Mouse (Mus musculus) midbrain, embryonic 10.5 days (tissue): Measurements from ENCODE around the gene P3h3. TPM values are rescaled to one million over a fixed set of nuclear protein-coding genes. Genes with fewer than 3 reads are reported as not detected.
"Not testable (repeated sequence)": the region's sequence is repeated elsewhere in the genome, so short reads cannot be mapped to it uniquely, and the experiment has no call there.

Experiments
- DNase-seq: peaks from one replicate; pipeline ENCODE4 v3.0.0-alpha.2; 2017; ENCODE audit warnings: low spot score
- H3K27ac ChIP-seq: fragments of 300-500 bp; sonication (generic); replicated peaks from 2 replicates; pipeline ENCODE4 v1.5.1; 2016; ENCODE audit warnings: mild to moderate bottlenecking
- H3K27me3 ChIP-seq: fragments of 300-500 bp; sonication (generic); 2 replicates; pipeline ENCODE4 v1.6.1; 2016; ENCODE audit warnings: low read depth, mild to moderate bottlenecking; ENCODE audit not compliant: poor library complexity, severe bottlenecking
- H3K36me3 ChIP-seq: fragments of 300-500 bp; sonication (generic); 2 replicates; pipeline ENCODE4 v1.6.1; 2016; ENCODE audit warnings: mild to moderate bottlenecking, moderate library complexity
- H3K4me1 ChIP-seq: fragments of 300-500 bp; sonication (generic); 2 replicates; pipeline ENCODE4 v1.6.1; 2016
- H3K4me3 ChIP-seq: fragments of 300-500 bp; sonication (generic); 2 replicates; pipeline ENCODE4 v1.5.1; 2016; ENCODE audit warnings: mild to moderate bottlenecking, moderate library complexity
- H3K9me3 ChIP-seq: fragments of 300-500 bp; sonication (generic); replicated peaks from 2 replicates; pipeline ENCODE4 v1.6.1; 2016; ENCODE audit warnings: mild to moderate bottlenecking
- WGBS: fragments of 180-500 bp; shearing (Covaris S2); methylation state at CpG from one replicate; pipeline ENCODE4 v1.1.7; 2016; 5-methylcytosine and 5-hydroxymethylcytosine counted together
- polyA plus RNA-seq: library from polyadenylated mRNA; unstranded; fragments of >200 nt; fragmentation: Nextera tagmentation; extraction: Ambion mirVana; gene quantifications from 2 replicates; pipeline ENCODE4 v1.2.1, GENCODE M21; 2016

P3h3 gene
- polyA plus RNA-seq, 1 experiment from 2014 or later, result 8.3 TPM

DNA sequence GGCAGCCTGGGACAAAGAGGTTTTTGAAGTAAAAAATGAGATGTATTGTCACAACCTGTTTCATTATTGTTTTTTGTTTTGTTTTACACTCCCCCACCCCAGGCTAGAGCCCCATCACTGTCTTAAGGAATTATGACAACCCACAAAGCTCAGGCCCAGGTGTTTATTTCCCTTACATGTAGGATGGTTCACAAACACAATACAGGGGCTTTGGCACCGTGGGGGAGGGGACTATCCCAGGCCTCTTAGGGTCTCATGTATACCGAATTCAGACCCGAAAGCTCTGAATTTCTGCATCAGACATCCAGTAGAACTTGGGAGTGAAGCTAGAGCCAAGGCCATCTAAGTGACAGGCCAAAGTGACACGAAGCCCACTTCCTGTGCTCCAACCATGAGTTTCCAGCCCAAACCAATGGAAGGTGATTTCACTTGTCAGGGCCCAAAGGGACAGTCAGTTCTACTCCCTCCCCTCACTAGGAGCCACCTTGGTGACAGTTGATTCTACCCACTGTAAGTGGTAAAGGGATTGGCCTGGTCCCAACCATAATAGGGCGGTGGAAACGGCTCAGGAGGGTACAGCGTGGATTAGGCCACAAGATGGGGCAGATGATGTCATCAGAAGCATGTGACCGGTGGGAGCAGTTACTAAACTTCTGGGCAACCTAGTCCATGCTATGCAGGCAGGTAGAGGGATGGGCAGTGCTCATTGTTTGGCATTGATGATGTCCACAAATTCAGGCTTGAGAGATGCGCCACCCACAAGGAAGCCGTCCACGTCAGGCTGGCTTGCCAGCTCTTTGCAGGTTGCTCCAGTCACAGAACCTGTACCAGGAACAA, 46.8 kb downstream of the P3h3 start:
- 86% methylated on average over 11 of the region's 11 CpGs for WGBS

GRCm38 (mm10) chr6:124809775-124810538, 47.6 kb downstream of the P3h3 start:
- 45% methylated on average over 14 of the region's 14 CpGs for WGBS
- H3K36me3 ChIP-seq, result peaks cover 32% of the 10 kb centered on the region
- peak overlapping the region; percentile 87 for H3K27ac ChIP-seq
- peaks cover 80% of the 10 kb centered on the region for H3K4me1 ChIP-seq
- no peaks in the 10 kb centered on the region for H3K9me3 ChIP-seq
- no peak for DNase-seq
- H3K27me3 ChIP-seq, result no peaks in the 10 kb centered on the region
- peak overlapping the region; percentile 69 for H3K4me3 ChIP-seq

More for the DNA sequence above, 46.8 kb downstream of the P3h3 start:
- Histone ChIP-seq H3K36me3 (peaks cover 41% of the 10 kb centered on the region), H3K4me1 (peaks cover 78% of the 10 kb centered on the region), H3K27ac (peak overlapping the region; percentile 87; the same call in 1 of the 2 replicates)
- not testable (repeated sequence) for DNase-seq, H3K9me3 ChIP-seq, H3K27me3 ChIP-seq, H3K4me3 ChIP-seq

GRCm38 (mm10) chr6:124809052-124809774, 48.3 kb downstream of the P3h3 start:
- DNase-seq, result peak; percentile 88
- Histone ChIP-seq H3K27ac (peak overlapping the region; percentile 87), H3K9me3 (no peaks in the 10 kb centered on the region), H3K27me3 (no peaks in the 10 kb centered on the region), H3K4me3 (peak overlapping the region; percentile 69), H3K4me1 (peaks cover 74% of the 10 kb centered on the region), H3K36me3 (peaks cover 32% of the 10 kb centered on the region)
- 0% methylated on average over 35 of the region's 35 CpGs for WGBS

- DNase-seq, result peak; percentile 84
- Histone ChIP-seq H3K9me3 (no peaks in the 10 kb centered on the region), H3K36me3 (peaks cover 32% of the 10 kb centered on the region), H3K4me3 (peak within 1 kb of the TSS; percentile 69), H3K27me3 (no peaks in the 10 kb centered on the region), H3K27ac (peak within 1 kb of the TSS; percentile 87), H3K4me1 (peaks cover 69% of the 10 kb centered on the region)
- WGBS, result 5% methylated on average over 29 of the region's 29 CpGs
Measured at GRCm38 (mm10) chr6:124808358-124809012, 49.1 kb downstream of the P3h3 start, which contains the start of gene Spsb2. Gene Spsb2, plus strand, starts transcription at chr6:124808661.

DNA sequence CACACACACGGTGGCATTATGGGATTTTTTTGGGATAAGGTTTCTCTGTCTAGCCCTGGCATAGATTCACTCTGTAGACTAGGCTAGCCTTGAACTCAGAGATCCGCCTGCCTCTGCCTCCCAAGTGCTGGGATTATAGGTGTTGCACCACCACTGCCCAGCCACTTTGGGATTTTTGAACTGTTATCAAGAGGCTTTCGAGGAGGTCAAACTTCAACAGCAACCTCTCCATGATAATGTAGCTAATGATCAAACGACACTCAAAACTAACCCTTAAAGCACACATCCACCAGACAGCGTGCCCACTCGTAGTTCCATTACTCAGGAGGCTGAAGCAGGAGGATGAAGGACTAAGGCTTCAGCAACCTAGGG, 49.6 kb downstream of the P3h3 start:
- H3K27ac ChIP-seq, result peak overlapping the region; percentile 87

GRCm38 (mm10) chr6:124807366-124807765, 50.2 kb downstream of the P3h3 start:
- Histone ChIP-seq H3K4me3 (no peak overlapping the region), H3K27me3 (no peaks in the 10 kb centered on the region), H3K36me3 (peaks cover 28% of the 10 kb centered on the region), H3K27ac (no peak overlapping the region), H3K4me1 (peaks cover 58% of the 10 kb centered on the region), H3K9me3 (no peaks in the 10 kb centered on the region)
- whole genome bisulfite sequencing, result 89% methylated on average over 4 of the region's 4 CpGs
- no peak for DNase-seq

More for the DNA sequence above, 49.6 kb downstream of the P3h3 start:
- DNase-seq, result no peak
- Histone ChIP-seq H3K4me1 (peaks cover 64% of the 10 kb centered on the region), H3K36me3 (peaks cover 32% of the 10 kb centered on the region), H3K4me3 (peak overlapping the region; percentile 69), H3K9me3 (no peaks in the 10 kb centered on the region), H3K27me3 (no peaks in the 10 kb centered on the region)
- WGBS, result 89% methylated on average over 6 of the region's 6 CpGs

GRCm38 (mm10) chr6:124806446-124807140, 51.0 kb downstream of the P3h3 start:
- Histone ChIP-seq H3K4me1 (peaks cover 50% of the 10 kb centered on the region), H3K4me3 (peak overlapping the region; percentile 60; the same call in 1 of the 2 replicates)
- DNase-seq, result no peak

DNA sequence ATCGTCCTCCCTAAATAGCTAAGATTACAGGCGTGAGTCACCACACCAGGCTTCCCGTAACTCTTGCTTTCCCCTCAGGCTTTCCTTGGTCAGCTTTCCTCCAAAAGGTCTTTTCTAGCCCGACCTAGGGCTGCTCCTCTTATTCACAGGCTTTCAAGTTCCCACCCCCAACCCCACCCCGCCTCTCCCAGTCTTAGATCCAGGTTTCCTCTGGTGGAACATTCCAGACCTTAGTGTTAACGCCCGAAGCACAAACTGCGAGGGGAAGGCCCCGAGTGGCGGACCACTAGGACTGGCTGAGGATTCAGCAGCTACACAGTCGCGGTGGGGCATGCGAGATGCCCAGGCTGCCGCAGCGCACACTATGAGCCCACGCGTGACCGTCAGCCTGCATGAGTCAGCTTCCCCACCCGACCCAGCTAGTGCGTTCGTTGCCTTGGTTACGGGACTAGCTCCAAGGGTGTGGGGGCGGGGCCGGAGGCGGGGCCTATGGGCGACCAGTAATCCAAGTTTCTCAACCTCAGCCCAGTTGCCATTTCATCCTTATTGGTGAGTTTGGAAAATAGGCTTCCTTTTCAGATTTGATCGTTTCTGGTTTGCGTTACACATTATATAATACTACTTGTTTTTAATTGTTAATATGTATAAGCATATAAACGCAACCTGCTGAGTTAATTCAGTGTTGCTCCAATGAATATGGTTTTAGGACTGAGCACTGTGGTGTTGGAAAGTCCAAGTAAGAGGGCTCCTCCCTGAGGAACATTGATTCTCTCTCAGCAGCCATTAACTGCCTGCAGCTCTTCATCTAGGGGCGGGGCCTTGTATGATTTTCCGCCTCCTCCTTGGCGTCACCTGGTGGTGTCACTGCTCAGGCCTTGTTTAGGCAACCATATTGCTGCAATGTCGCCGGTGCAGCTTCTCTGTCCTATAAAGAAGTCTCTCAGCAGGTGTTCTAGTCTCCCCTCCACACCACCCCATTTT, 51.9 kb downstream of the P3h3 start:
- peak; percentile 92 for DNase-seq
- Histone ChIP-seq H3K9me3 (no peaks in the 10 kb centered on the region), H3K27ac (peak overlapping the region; percentile 89), H3K4me1 (peaks cover 47% of the 10 kb centered on the region), H3K27me3 (no peaks in the 10 kb centered on the region), H3K4me3 (peak overlapping the region; percentile 60), H3K36me3 (peaks cover 10% of the 10 kb centered on the region)
- 2% methylated on average over 34 of the region's 34 CpGs for WGBS

More at GRCm38 (mm10) chr6:124806446-124807140, 51.0 kb downstream of the P3h3 start:
- 74% methylated on average over 7 of the region's 7 CpGs for WGBS
- peaks cover 20% of the 10 kb centered on the region for H3K36me3 ChIP-seq
- peak overlapping the region; percentile 89 for H3K27ac ChIP-seq
- H3K9me3 ChIP-seq, result no peaks in the 10 kb centered on the region
- no peaks in the 10 kb centered on the region for H3K27me3 ChIP-seq

GRCm38 (mm10) chr6:124804341-124804740, 53.2 kb downstream of the P3h3 start:
- Histone ChIP-seq H3K4me3 (no peak overlapping the region), H3K36me3 (no peaks in the 10 kb centered on the region), H3K27me3 (no peaks in the 10 kb centered on the region), H3K4me1 (peaks cover 34% of the 10 kb centered on the region), H3K27ac (no peak overlapping the region), H3K9me3 (no peaks in the 10 kb centered on the region)
- no peak for DNase-seq
- WGBS, result 89% methylated on average over 3 of the region's 3 CpGs

GRCm38 (mm10) chr6:124803691-124804090, 53.9 kb downstream of the P3h3 start:
- not testable (repeated sequence) for H3K9me3 ChIP-seq, DNase-seq, H3K4me3 ChIP-seq, H3K27me3 ChIP-seq, H3K27ac ChIP-seq, H3K36me3 ChIP-seq
- peaks cover 28% of the 10 kb centered on the region for H3K4me1 ChIP-seq
- WGBS, result 94% methylated on average over 4 of the region's 4 CpGs

GRCm38 (mm10) chr6:124803061-124803460, 54.5 kb downstream of the P3h3 start:
- WGBS, result 75% methylated on average over 3 of the region's 3 CpGs
- no peak for DNase-seq

More at GRCm38 (mm10) chr6:124803061-124803460, 54.5 kb downstream of the P3h3 start:
- no peak overlapping the region for H3K27ac ChIP-seq
- H3K36me3 ChIP-seq, result no peaks in the 10 kb centered on the region
- H3K9me3 ChIP-seq, result no peaks in the 10 kb centered on the region
- H3K4me1 ChIP-seq, result peaks cover 21% of the 10 kb centered on the region
- no peaks in the 10 kb centered on the region for H3K27me3 ChIP-seq
- no peak overlapping the region for H3K4me3 ChIP-seq
